Mouse (Mus musculus): ENCODE results near the gene Nos1ap.

- TF ChIP-seq CTCF (IDR thresholded peaks at IDR 0.05; ENCODE audit: low read depth) (no peak), EP300 (IDR thresholded peaks at IDR 0.05; ENCODE audit: low read depth) (no peak)
Observed at GRCm38 (mm10) chr1:170383530-170383929, 206.1 kb downstream of the Nos1ap start.

Data from liver, postnatal 0 days (tissue).